Mouse (Mus musculus): Measurements from ENCODE around the gene Aebp2.

The Aebp2 gene

GRCm38 (mm10) chr6:140689617-140690404 is 67.3 kb downstream of the Aebp2 start:
- DNase-seq (ENCODE audit: extremely low read depth, low read depth, low spot score) = peak; percentile 85

DNA sequence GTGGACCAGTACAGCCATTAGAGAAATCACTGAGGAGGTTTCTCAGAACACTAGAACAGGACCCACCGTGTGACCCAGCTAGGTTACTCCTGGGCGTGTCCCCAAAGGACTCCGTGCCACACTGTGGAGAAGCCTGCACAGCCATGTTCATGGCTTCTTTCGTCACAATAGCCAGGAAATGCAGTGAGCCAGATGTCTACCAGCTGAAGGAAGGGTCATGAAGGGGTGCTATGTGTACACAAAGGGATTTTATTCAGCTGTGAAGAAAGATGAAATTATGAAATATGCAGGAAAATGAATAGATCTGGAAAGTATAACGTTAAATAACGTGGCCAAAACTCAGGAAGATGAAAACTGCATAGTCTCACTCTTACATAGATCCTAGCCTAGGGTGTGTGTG is 69.7 kb downstream of the Aebp2 start:
- no peak for DNase-seq (ENCODE audit: extremely low read depth, low read depth, low spot score)

DNA sequence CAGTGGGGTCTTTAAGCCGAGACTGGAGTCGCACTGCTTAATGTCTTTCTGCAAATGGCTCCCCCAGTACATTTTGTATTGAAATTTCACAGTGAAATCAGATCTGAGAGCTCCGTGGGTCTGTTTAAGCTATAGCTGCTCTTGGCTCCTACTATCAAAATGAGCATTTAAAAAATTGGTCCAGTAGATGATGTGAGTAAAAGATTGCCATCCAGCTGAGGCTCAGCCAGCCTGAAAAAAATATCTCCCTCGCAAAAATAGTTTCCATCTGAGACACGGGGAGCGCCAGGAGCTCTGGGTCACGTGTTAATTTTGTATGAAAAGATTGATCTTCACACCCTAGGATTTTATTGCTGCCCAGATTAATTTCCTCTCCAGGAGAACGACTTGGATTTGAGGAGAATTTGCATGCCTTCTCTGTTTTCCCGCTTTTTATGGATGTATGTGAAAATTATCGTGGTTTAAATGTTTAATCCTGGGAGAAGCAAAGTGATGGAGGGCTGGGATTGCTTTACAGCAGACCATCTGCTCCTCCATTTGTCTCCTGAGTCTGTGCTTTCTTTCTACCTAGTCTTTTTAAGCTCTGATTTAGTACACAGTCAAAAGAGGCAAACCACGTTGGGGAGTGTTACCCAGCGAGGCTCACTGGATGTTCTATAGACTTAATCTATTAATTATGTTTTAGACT is 73.9 kb downstream of the Aebp2 start:
- DNase-seq (ENCODE audit: extremely low read depth, low read depth, low spot score) = no peak

DNA sequence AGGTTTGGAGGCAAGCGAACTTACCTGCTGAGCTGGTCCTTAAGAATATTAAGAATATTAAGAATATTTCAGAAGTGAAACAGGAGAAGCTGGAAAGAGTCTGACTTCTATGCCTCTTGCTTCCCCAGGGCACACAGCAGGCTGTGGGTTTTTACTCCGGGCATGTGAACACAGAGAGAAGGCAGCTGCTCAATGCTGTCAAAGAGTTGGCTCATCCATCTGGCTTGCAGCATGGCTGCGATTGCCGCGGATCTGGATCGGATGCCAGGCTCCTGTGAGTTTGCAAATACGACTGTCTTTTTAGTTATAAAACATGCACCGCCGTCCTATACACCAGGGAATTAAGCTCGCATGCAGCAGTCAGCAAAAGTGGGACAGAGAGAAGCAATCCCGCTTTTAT is 75.5 kb downstream of the Aebp2 start:
- no peak for DNase-seq (ENCODE audit: extremely low read depth, low read depth, low spot score)

DNA sequence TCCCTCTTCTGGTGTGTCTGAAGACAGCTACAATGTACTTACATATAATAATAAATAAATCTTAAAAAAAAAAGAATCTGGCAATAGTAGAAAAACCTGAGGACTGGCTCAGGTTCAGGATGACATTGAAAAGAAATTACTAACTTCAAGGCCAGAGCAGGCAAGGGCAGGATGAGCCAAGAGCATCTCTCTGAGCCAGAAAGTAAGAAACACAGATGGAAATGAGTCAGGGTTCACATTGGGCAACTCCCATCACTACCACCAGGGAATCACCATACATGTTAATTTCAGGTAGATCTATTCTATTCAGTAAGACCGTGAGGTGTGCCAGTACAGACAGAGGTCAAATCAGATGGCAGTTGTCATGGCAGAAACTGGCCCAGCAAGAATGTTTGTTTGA is 76.1 kb downstream of the Aebp2 start:
- DNase-seq (ENCODE audit: extremely low read depth, low read depth, low spot score) = no peak

DNA sequence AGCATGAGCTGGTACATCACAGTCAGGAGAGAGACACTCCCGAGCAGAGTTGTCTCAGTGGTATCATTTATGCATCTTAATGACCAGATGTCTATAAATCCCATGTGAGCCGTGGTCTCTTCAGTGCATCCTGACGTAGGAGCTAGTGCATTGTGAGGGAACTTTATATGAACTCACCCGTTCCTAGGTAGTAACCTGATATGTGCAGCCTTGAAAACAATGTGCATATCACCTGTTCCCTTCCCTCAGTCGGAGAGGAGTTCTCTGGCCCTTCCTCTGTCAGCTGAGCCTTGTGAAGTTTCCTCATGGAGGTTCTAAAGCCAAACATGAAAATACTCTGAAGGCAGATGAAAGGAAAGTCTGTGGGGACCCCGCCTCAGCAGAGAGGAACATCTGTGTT is 78.8 kb downstream of the Aebp2 start:
- no peak for DNase-seq (ENCODE audit: extremely low read depth, low read depth, low spot score)

DNA sequence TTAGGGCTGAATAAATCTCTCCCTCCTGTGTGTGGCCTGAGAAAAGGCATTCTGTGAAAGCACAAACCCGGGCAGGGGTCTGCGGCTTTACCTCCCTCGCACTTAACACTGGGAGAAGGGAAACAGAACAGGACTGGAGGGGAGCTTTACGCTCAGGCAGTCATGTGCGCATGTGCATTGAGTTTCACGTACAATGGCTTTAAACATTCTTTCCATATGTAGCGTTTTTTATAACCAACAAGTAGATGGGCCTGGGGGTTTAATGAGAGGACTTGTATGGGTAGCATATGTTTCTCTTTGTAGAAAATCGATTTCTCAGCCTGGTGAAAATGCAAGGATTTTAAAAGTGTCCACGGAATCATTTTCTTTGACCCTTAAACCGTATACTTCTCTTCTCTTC is 82.7 kb downstream of the Aebp2 start:
- no peak for DNase-seq (ENCODE audit: extremely low read depth, low read depth, low spot score)

DNA sequence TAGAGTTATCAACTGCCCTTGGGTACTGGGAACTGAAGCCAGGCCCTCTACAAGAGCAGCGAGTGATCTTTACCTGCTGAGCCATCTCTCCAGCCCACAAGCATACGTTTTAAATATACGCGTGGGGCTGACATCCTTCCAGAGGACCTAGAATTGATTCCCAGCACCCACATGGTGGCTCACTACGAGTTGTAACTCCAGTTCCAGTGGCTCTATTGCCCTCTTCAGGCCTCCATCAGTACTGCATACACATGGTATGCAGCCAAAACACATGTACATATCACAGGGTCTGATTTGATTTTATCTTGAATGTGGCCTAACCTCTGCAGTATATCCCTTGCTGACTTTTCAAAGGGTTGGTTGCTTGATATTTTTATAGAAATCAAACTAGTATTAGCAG is 83.6 kb downstream of the Aebp2 start:
- no peak for DNase-seq (ENCODE audit: extremely low read depth, low read depth, low spot score)

- DNase-seq (ENCODE audit: extremely low read depth, low read depth, low spot score) = no peak
These were observed 85.6 kb downstream of the Aebp2 start for GRCm38 (mm10) chr6:140708059-140708458.

GRCm38 (mm10) chr6:140709415-140710107 is 87.1 kb downstream of the Aebp2 start:
- DNase-seq (ENCODE audit: extremely low read depth, low read depth, low spot score) = no peak

DNA sequence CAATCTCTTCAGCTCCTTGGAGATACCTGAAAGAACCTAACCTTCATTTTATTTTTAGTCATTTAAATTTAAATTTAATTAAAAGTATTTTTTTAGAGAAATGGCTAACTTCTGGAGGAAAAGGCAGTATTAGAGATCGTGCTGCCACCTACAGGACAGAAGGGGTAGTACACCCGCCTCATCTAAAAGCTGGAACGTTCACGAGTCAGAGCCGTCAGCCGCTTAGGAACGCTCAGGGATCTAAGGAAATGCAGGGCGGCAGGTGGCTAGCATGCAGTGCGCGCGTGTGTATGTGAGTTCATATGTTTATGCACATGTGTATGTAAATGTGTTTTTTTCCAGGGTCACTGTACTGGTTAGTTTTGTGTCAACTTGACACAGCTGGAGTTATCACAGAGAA is 90.3 kb downstream of the Aebp2 start:
- no peak for DNase-seq (ENCODE audit: extremely low read depth, low read depth, low spot score)

DNA sequence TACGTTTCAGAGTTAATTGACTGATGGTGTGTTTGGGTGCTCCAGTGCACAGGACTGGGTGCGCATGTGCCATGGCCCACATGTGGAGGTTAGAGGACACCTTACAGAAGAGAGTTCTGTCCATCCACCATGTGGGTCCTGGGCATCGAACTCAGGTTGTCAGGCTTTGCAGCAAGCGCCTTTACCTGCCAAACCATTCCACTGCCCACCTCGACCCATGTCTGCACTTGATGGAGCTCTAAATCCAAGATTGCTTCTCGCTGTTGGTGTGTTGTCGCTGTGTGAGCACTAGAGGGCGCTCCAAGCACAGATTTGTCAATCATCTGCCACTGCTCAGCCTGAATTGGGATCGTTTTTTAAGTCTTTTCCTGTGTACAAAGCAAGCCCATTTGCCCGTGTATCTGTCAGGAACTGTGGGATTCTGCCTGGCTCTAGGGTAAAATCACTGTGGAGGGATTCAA is 92.5 kb downstream of the Aebp2 start:
- no peak for DNase-seq (ENCODE audit: extremely low read depth, low read depth, low spot score)

GRCm38 (mm10) chr6:140722058-140722457 is 99.6 kb downstream of the Aebp2 start:
- no peak for DNase-seq (ENCODE audit: extremely low read depth, low read depth, low spot score)

All from fat pad, adult 2 months (tissue).